Mouse (Mus musculus): ENCODE data around the gene Rhbdf1. TPM values are rescaled to one million over a fixed set of nuclear protein-coding genes. Genes with fewer than 3 reads are reported as not detected.

The Rhbdf1 gene
- polyA plus RNA-seq, 1 experiment = 56.7 TPM

DNA sequence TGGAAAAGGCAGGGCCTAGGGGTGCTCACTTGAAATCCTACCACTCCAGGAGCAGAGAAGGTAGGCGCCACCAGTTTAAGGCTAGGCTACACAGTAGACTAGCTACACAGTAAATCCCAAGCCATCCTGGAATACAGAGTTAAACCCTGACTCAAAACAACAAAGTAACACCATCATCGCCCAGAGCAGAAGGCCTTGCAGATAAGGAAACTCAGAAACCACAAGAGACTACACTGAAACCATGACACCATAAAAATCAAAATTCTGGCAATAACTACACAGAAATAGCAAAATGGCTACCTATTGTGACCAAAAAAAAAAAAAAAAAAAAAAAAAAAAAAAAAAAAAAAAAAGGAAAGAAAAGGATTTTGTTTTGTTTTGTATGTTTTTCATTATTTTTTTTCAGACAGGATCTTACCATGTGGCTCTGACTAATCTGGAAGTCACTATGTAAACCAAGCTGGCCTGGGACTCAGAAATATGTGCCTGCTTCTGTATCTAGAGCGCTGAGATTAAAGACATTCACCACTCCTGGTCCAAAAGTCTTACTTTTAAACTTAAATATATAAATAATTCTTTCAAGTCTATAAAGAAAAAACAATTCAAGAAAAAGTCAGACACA is 43.1 kb upstream of the Rhbdf1 start:
- Histone ChIP-seq H3K36me3 (ENCODE audit: control insufficient read depth, insufficient read depth, low read length) (peaks cover 6% of the 10 kb centered on the region; the same call in 1 of the 2 replicates), H3K27ac (ENCODE audit: insufficient read depth, low read depth, low read length) (no peak overlapping the region), H3K27me3 (ENCODE audit: control insufficient read depth, insufficient read depth, low read length) (no peaks in the 10 kb centered on the region), H3K4me3 (ENCODE audit: low read depth, low read length) (no peak overlapping the region), H3K4me1 (ENCODE audit: control insufficient read depth, insufficient read depth, insufficient read length, low read length) (peaks cover 3% of the 10 kb centered on the region; the same call in 1 of the 2 replicates)
- TF ChIP-seq CTCF (IDR thresholded peaks at IDR 0.05; ENCODE audit: extremely low read depth, insufficient read length, insufficient replicate concordance, low read depth, low read length) (no peak), POLR2A (IDR thresholded peaks at IDR 0.05; ENCODE audit: low read depth, low read length) (no peak)
- 91% methylated on average over 3 of the region's 3 CpGs for WGBS

DNA sequence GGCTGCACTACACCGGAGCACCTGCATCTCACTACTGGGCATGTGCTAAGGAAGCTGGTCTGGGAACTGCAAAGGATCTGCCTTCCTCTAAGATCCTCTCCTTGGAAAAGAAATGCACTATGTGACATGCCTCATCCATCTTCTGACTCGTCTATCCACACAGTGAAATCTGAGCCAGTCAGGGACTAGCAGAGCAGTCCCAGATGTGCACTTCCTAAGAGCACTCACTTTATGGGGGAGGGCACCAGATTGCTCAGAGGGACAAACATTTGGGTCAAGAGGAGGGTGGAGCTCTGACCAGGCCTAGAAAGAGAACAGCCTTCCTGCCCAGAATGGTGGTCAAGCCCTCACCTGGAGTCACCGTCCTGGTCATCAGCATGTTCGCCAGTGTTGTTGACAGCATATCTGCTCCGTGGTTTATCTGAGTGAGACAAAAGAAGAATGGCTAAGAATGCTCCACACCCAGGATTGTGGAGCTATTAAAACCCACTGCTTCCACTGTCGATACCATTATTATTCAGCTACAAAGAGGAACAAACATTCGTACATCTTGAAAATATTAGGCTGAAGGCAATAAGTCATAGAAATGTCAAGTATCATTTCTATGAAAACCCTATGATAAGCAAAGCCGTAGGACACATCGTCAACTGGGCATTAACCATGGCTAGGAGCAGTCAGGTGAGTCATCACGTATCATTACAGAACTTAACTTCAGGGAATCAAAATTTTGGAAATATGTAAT is 40.7 kb upstream of the Rhbdf1 start:
- Histone ChIP-seq H3K36me3 (ENCODE audit: control insufficient read depth, insufficient read depth, low read length) (peaks cover 9% of the 10 kb centered on the region; the same call in 1 of the 2 replicates), H3K27ac (ENCODE audit: insufficient read depth, low read depth, low read length) (no peak overlapping the region), H3K27me3 (ENCODE audit: control insufficient read depth, insufficient read depth, low read length) (no peaks in the 10 kb centered on the region), H3K4me1 (ENCODE audit: control insufficient read depth, insufficient read depth, insufficient read length, low read length) (0 out of 2 replicates have a peak, but pooled peaks cover under 1% of the 10 kb centered on the region), H3K4me3 (ENCODE audit: low read depth, low read length) (no peak overlapping the region)
- 85% methylated on average over 10 of the region's 10 CpGs for WGBS
- TF ChIP-seq POLR2A (IDR thresholded peaks at IDR 0.05; ENCODE audit: low read depth, low read length) (no peak), CTCF (IDR thresholded peaks at IDR 0.05; ENCODE audit: extremely low read depth, insufficient read length, insufficient replicate concordance, low read depth, low read length) (no peak)

DNA sequence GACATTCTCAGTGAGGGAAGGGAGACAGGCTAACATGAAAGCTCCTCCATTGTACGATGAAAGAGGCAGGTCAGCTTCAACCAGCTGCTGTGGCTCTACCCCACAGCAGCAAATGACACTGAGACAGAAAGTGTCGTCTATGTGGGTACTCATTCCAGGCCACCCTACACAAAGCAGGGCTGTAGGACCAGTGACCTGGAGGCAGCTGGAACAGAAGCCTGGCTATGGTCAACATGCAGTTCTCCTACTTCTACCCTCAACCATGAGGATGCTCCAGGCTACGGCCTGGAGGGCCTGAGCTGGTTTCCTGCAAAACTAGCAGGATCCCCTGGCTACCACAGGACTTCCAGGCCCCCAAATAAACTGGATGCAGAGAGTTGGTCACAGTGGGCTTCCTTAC is 34.5 kb upstream of the Rhbdf1 start:
- TF ChIP-seq POLR2A (IDR thresholded peaks at IDR 0.05; ENCODE audit: low read depth, low read length) (no peak), CTCF (IDR thresholded peaks at IDR 0.05; ENCODE audit: extremely low read depth, insufficient read length, insufficient replicate concordance, low read depth, low read length) (no peak)
- WGBS = 92% methylated on average over 3 of the region's 3 CpGs
- Histone ChIP-seq H3K36me3 (ENCODE audit: control insufficient read depth, insufficient read depth, low read length) (peaks cover 13% of the 10 kb centered on the region; the same call in 1 of the 2 replicates), H3K4me3 (ENCODE audit: low read depth, low read length) (no peak overlapping the region), H3K27ac (ENCODE audit: insufficient read depth, low read depth, low read length) (no peak overlapping the region), H3K27me3 (ENCODE audit: control insufficient read depth, insufficient read depth, low read length) (no peaks in the 10 kb centered on the region), H3K4me1 (ENCODE audit: control insufficient read depth, insufficient read depth, insufficient read length, low read length) (no peaks in the 10 kb centered on the region)

DNA sequence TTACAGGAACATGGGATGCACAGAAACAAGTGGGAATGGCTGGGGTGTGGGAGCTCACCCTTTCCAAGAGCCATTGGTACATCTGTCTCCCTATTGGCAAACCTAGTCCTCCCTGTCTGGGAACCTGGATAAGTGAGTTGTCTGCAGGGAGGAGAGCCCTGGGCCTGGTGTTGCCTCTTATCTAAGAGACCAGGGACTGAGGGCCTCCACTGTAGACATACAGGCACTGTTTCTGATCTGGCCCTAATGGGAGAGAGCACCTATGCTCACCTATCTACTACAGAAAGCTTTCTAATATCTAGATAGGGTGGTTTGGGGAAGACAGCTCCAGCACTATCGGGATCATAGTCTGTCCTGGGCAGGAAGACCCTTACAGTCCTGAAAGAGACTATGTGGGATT is 34.0 kb upstream of the Rhbdf1 start:
- Histone ChIP-seq H3K4me1 (ENCODE audit: control insufficient read depth, insufficient read depth, insufficient read length, low read length) (no peaks in the 10 kb centered on the region), H3K4me3 (ENCODE audit: low read depth, low read length) (no peak overlapping the region), H3K27me3 (ENCODE audit: control insufficient read depth, insufficient read depth, low read length) (no peaks in the 10 kb centered on the region), H3K36me3 (ENCODE audit: control insufficient read depth, insufficient read depth, low read length) (peaks cover 13% of the 10 kb centered on the region; the same call in 1 of the 2 replicates), H3K27ac (ENCODE audit: insufficient read depth, low read depth, low read length) (no peak overlapping the region)
- TF ChIP-seq CTCF (IDR thresholded peaks at IDR 0.05; ENCODE audit: extremely low read depth, insufficient read length, insufficient replicate concordance, low read depth, low read length) (no peak), POLR2A (IDR thresholded peaks at IDR 0.05; ENCODE audit: low read depth, low read length) (no peak)
- 98% methylated on average over 1 of the region's 1 CpGs for WGBS

DNA sequence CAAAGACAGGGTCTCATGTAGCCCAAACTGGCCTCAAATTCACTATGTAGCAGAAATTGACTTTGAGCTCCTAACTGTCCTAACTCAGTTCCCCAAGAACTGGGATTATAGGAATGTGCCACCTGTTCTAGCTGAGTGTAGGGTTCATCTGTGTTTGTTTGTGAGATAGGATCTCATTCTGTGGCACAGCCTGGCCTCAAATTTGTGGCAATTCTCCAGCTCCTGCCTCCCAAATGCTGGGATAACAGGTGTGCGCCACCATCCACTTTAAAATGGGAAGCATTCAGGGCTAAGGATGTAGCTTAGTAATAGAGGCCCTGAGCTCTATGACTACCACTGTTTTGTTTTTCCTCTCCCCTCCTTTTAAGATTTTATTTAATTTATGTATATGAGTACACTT is 31.0 kb upstream of the Rhbdf1 start:
- no peaks in the 10 kb centered on the region for H3K27me3 ChIP-seq (ENCODE audit: control insufficient read depth, insufficient read depth, low read length)
- H3K4me3 ChIP-seq (ENCODE audit: low read depth, low read length) = no peak overlapping the region
- H3K4me1 ChIP-seq (ENCODE audit: control insufficient read depth, insufficient read depth, insufficient read length, low read length) = no peaks in the 10 kb centered on the region
- TF ChIP-seq CTCF (IDR thresholded peaks at IDR 0.05; ENCODE audit: extremely low read depth, insufficient read length, insufficient replicate concordance, low read depth, low read length) (no peak), POLR2A (IDR thresholded peaks at IDR 0.05; ENCODE audit: low read depth, low read length) (no peak)
- peaks cover 11% of the 10 kb centered on the region for H3K36me3 ChIP-seq (ENCODE audit: control insufficient read depth, insufficient read depth, low read length)
- 97% methylated on average over 1 of the region's 1 CpGs for WGBS
- H3K27ac ChIP-seq (ENCODE audit: insufficient read depth, low read depth, low read length) = no peak overlapping the region

DNA sequence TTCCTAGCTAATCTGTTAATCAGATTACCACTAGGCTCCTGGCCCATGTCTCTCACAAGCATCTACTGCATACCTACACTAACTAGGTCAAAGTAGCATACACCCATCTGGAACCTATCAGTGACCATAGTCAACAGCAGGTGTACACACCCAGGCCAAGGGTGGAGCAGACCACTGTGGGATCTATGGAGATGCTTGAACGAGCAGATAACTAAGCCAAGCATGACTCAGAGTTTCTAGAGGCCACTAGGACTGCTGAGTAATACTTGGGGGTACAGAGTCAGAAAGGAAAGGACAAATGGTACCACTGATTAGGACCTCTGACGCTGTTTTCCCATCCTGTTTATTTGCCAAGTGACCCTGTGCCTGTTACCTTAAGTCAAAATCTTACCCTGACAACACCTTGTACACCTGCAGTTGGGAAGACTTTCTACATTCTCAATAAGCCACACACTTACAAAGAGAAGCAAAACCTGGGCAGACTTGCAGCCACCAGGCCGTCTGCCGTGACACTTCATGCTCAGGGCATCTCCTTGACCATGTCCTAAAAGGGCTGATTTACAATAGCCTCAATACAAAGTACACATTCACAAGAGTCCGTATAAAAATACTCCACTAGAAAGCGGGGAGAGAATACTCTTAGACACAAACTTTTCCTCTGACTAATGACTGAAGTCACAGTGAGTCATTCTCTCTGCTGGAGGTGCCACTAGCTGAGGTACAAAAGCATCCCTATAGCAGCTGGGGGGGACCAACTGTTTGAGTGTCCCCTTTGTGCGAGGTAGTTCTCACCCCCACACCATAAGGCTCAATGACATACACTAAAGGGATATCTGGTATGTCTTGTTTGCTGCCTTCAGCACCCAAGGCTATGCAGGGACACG is 29.0 kb upstream of the Rhbdf1 start:
- no peak overlapping the region for H3K27ac ChIP-seq (ENCODE audit: insufficient read depth, low read depth, low read length)
- 79% methylated on average over 8 of the region's 8 CpGs for WGBS
- H3K4me3 ChIP-seq (ENCODE audit: low read depth, low read length) = no peak overlapping the region
- no peak for TF ChIP-seq CTCF (IDR thresholded peaks at IDR 0.05; ENCODE audit: extremely low read depth, insufficient read length, insufficient replicate concordance, low read depth, low read length)
- TF ChIP-seq POLR2A (IDR thresholded peaks at IDR 0.05; ENCODE audit: low read depth, low read length) = no peak
- H3K4me1 ChIP-seq (ENCODE audit: control insufficient read depth, insufficient read depth, insufficient read length, low read length) = no peaks in the 10 kb centered on the region
- H3K36me3 ChIP-seq (ENCODE audit: control insufficient read depth, insufficient read depth, low read length) = peaks cover 17% of the 10 kb centered on the region
- H3K27me3 ChIP-seq (ENCODE audit: control insufficient read depth, insufficient read depth, low read length) = no peaks in the 10 kb centered on the region
